In genomic region chr15:84074705-84075185, GRCm38 (mm10) we compare ENCODE assay signal across 9 mouse cellular contexts. TPM values are rescaled to one million over a fixed set of nuclear protein-coding genes. Genes with fewer than 3 reads are reported as not detected.
DNase-seq lines count a peak whose midpoint lies in the region; ATAC-seq lines count a peak whose summit lies in the region.
"Had no signal": no experiment of that assay in that cellular context is flagged by ENCODE, and none has a peak within 500 bp of the region (broad histone marks: within the 10 kb centered on the region; RNA-seq: fewer than 3 reads in every experiment).

No protein-coding gene starts in this region.

- peaks cover 52% of the 10 kb centered on the region for H3K27me3 ChIP-seq in hindbrain, embryonic 13.5 days
- peaks cover 29% of the 10 kb centered on the region for H3K27me3 ChIP-seq in neural tube, embryonic 13.5 days
- peaks cover 82% of the 10 kb centered on the region for H3K27me3 ChIP-seq in heart, embryonic 10.5 days (ENCODE audit: insufficient read depth, poor library complexity, severe bottlenecking)

- no peak overlapping the region for H3K27ac ChIP-seq in hindbrain, embryonic 13.5 days
- H3K27ac ChIP-seq in neural tube, embryonic 13.5 days (replicated peaks): no peak overlapping the region
- H3K27ac ChIP-seq in heart, embryonic 10.5 days: no peak overlapping the region
- H3K27ac ChIP-seq: kidney, postnatal 0 days had no signal

- H3K36me3 ChIP-seq in hindbrain, embryonic 13.5 days: peaks cover 19% of the 10 kb centered on the region
- H3K36me3 ChIP-seq in neural tube, embryonic 13.5 days: peaks cover 11% of the 10 kb centered on the region; the same call in 1 of the 2 replicates
- no peaks in the 10 kb centered on the region for H3K36me3 ChIP-seq in heart, embryonic 10.5 days

- H3K4me2 ChIP-seq in hindbrain, embryonic 13.5 days: peak overlapping the region; percentile 4
- peak overlapping the region; percentile 20; the same call in 1 of the 2 replicates for H3K4me2 ChIP-seq in neural tube, embryonic 13.5 days

- no peak for ATAC-seq in hindbrain, embryonic 13.5 days (ENCODE audit: low FRiP score)
- ATAC-seq in neural tube, embryonic 13.5 days (ENCODE audit: low read depth): no peak

- no peaks in the 10 kb centered on the region for H3K9me3 ChIP-seq in hindbrain, embryonic 13.5 days
- no peaks in the 10 kb centered on the region for H3K9me3 ChIP-seq in neural tube, embryonic 13.5 days
- H3K9me3 ChIP-seq in heart, embryonic 10.5 days: no peaks in the 10 kb centered on the region

- 14% methylated on average over 17 of the region's 17 CpGs for WGBS in hindbrain, embryonic 13.5 days
- 12% methylated on average over 17 of the region's 17 CpGs for WGBS in neural tube, embryonic 13.5 days
- 17% methylated on average over 17 of the region's 17 CpGs for WGBS in heart, embryonic 10.5 days

- H3K4me3 ChIP-seq in hindbrain, embryonic 13.5 days: no peak overlapping the region
- no peak overlapping the region for H3K4me3 ChIP-seq in neural tube, embryonic 13.5 days
- no peak overlapping the region for H3K4me3 ChIP-seq in heart, embryonic 10.5 days

- no peak overlapping the region for H3K9ac ChIP-seq in hindbrain, embryonic 13.5 days
- no peak overlapping the region for H3K9ac ChIP-seq in neural tube, embryonic 13.5 days

- peaks cover 19% of the 10 kb centered on the region for H3K4me1 ChIP-seq in hindbrain, embryonic 13.5 days (replicated peaks)
- peaks cover 14% of the 10 kb centered on the region for H3K4me1 ChIP-seq in neural tube, embryonic 13.5 days (replicated peaks)
- H3K4me1 ChIP-seq in heart, embryonic 10.5 days: peaks cover 11% of the 10 kb centered on the region

- DNase-seq in left cerebral cortex, postnatal 4 days: peak; percentile 64
- no peak for DNase-seq in left cerebral cortex, adult 18-20 months (ENCODE audit: low spot score in 2 of 2)
- DNase-seq in embryo, embryonic 10 days (ENCODE audit: low spot score): peak; percentile 52
- no peak for DNase-seq in gastrocnemius, postnatal 4 days (ENCODE audit: low spot score in 2 of 2)
- DNase-seq in heart, embryonic 10.5 days (ENCODE audit: low spot score): no peak

- intact Hi-C loops in left cerebral cortex, postnatal 4 days (cut with DNase I): loop anchor here (5.0 kb wide), 1 partner anchor 553 kb away; no protein-coding TSS in a partner anchor

RNA-seq across cellular contexts. Expression of gene Efcab6, which starts 9.6 kb away (rescaled TPM):
- total RNA-seq in left cerebral cortex, postnatal 4 days (2021): 10 to 100 TPM; 20.4 to 24.1 TPM
- total RNA-seq in left cerebral cortex, adult 18-20 months (2021): 10 to 100 TPM; 12.3 to 14.1 TPM
- polyA plus RNA-seq in hindbrain, embryonic 13.5 days (2015; fragmentation: Nextera tagmentation; extraction: Ambion mirVana): 0.27 and 0.31 TPM in 2 replicates
- polyA plus RNA-seq in neural tube, embryonic 13.5 days (2015; fragmentation: Nextera tagmentation; extraction: Ambion mirVana): 0.36 and 1.2 TPM in 2 replicates
- 1 to 10 TPM; 5.0 to 8.1 TPM for total RNA-seq in gastrocnemius, postnatal 4 days (2021)
- polyA plus RNA-seq in heart, embryonic 10.5 days (2016; fragmentation: Nextera tagmentation; extraction: Ambion mirVana): not detected in 2 replicates
- total RNA-seq: neutrophil, adult 5-6 weeks had no signal

RNA-seq across cellular contexts. Expression of gene Sult4a1, which starts 30.8 kb away (rescaled TPM):
- total RNA-seq in left cerebral cortex, postnatal 4 days (2021): 100 to 1,000 TPM; 171 to 184 TPM
- total RNA-seq in left cerebral cortex, adult 18-20 months (2021): 100 to 1,000 TPM; 449 to 474 TPM
- 73.2 and 73.7 TPM in 2 replicates for polyA plus RNA-seq in hindbrain, embryonic 13.5 days (2015; fragmentation: Nextera tagmentation; extraction: Ambion mirVana)
- polyA plus RNA-seq in neural tube, embryonic 13.5 days (2015; fragmentation: Nextera tagmentation; extraction: Ambion mirVana): 87.0 and 97.2 TPM in 2 replicates
- total RNA-seq in gastrocnemius, postnatal 4 days (2021): not detected
- 0.86 and 1.8 TPM in 2 replicates for polyA plus RNA-seq in heart, embryonic 10.5 days (2016; fragmentation: Nextera tagmentation; extraction: Ambion mirVana)
- total RNA-seq: neutrophil, adult 5-6 weeks had no signal

RNA-seq across cellular contexts. Expression of gene Pnpla5, which starts 48.2 kb away (rescaled TPM):
- total RNA-seq in left cerebral cortex, postnatal 4 days (2021): not detected
- not detected for total RNA-seq in left cerebral cortex, adult 18-20 months (2021)
- polyA plus RNA-seq in hindbrain, embryonic 13.5 days (2015; fragmentation: Nextera tagmentation; extraction: Ambion mirVana): not detected in 2 replicates
- polyA plus RNA-seq in neural tube, embryonic 13.5 days (2015; fragmentation: Nextera tagmentation; extraction: Ambion mirVana): not detected in 2 replicates
- not detected for total RNA-seq in gastrocnemius, postnatal 4 days (2021)
- not detected in 2 replicates for polyA plus RNA-seq in heart, embryonic 10.5 days (2016; fragmentation: Nextera tagmentation; extraction: Ambion mirVana)
- total RNA-seq: neutrophil, adult 5-6 weeks had no signal
- polyA plus RNA-seq: kidney, postnatal 0 days had no signal

Comparison
In these comparisons a context has a peak if more than half of its experiments do, and no peak if none do; other contexts are left out.
1. DNase-seq: peak in left cerebral cortex, postnatal 4 days (single experiment) and embryo, embryonic 10 days (single experiment); none in left cerebral cortex, adult 18-20 months (0 of 2), gastrocnemius, postnatal 4 days (0 of 2) and heart, embryonic 10.5 days (single experiment).
2. RNA of gene Sult4a1, which starts 30.8 kb away (total RNA-seq): 449 to 474 TPM in left cerebral cortex, adult 18-20 months and 171 to 184 TPM in left cerebral cortex, postnatal 4 days; not detected in gastrocnemius, postnatal 4 days; every median in the first group is over 100 times any median in the second.